Mouse (Mus musculus) lung, embryonic 14.5 days (tissue): Measurements from ENCODE around the gene Ush1c. TPM values are rescaled to one million over a fixed set of nuclear protein-coding genes. Genes with fewer than 3 reads are reported as not detected.

Experiments used
- ATAC-seq: fragments of 200-750 bp; cut with Nextera tagmentation; 2 replicates; pipeline ENCODE4 v1.8.0; 2017; ENCODE audit warnings: mild to moderate bottlenecking, moderate TSS enrichment, moderate library complexity; ENCODE audit not compliant: insufficient read depth
- DNase-seq: peaks from one replicate; pipeline ENCODE4 v3.0.0-alpha.2; 2015
- H3K27ac ChIP-seq: fragments of 300-500 bp; sonication (generic); 2 replicates; pipeline ENCODE4 v1.5.1; 2014; ENCODE audit warnings: low read depth, mild to moderate bottlenecking, moderate library complexity
- H3K27me3 ChIP-seq: fragments of 300-500 bp; sonication (generic); 2 replicates; pipeline ENCODE4 v1.6.1; 2014; ENCODE audit warnings: low read length, control low read depth; ENCODE audit not compliant: insufficient read depth
- H3K36me3 ChIP-seq: fragments of 300-500 bp; sonication (generic); 2 replicates; pipeline ENCODE4 v1.6.1; 2014; ENCODE audit warnings: control low read depth; ENCODE audit not compliant: insufficient read depth
- H3K4me1 ChIP-seq: fragments of 300-500 bp; sonication (generic); 2 replicates; pipeline ENCODE4 v1.6.1; 2014; ENCODE audit warnings: antibody characterized with exemption, control low read depth; ENCODE audit not compliant: insufficient read depth
- H3K4me2 ChIP-seq: fragments of 300-500 bp; sonication (generic); 2 replicates; pipeline ENCODE4 v1.6.1; 2014; ENCODE audit warnings: mild to moderate bottlenecking
- H3K4me3 ChIP-seq: fragments of 300-500 bp; sonication (generic); 2 replicates; pipeline ENCODE4 v1.5.1; 2014; ENCODE audit warnings: low read depth, low read length
- H3K9ac ChIP-seq: fragments of 300-500 bp; sonication (generic); 2 replicates; pipeline ENCODE4 v1.6.1; 2014
- H3K9me3 ChIP-seq: fragments of 300-500 bp; sonication (generic); 2 replicates; pipeline ENCODE4 v1.6.1; 2016; ENCODE audit warnings: low read depth, low read length, control low read depth
- CTCF ChIP-seq: IDR thresholded peaks from 2 replicates; pipeline ENCODE4 v1.5.1; 2016; ENCODE audit warnings: antibody characterized with exemption, low read depth
- WGBS: fragments of 180-500 bp; shearing (Covaris S2); extraction: QIAGEN DNeasy Blood & Tissue Kit; methylation state at CpG from one replicate; pipeline ENCODE4 v1.1.7; 2014; 5-methylcytosine and 5-hydroxymethylcytosine counted together
- polyA plus RNA-seq: library from polyadenylated mRNA; unstranded; fragments of >200 nt; fragmentation: Nextera tagmentation; extraction: Ambion mirVana; gene quantifications from 2 replicates; pipeline ENCODE4 v1.2.1, GENCODE M21; 2014

Gene Ush1c
- polyA plus RNA-seq, 1 experiment from 2014 or later = 0.22 TPM

DNA sequence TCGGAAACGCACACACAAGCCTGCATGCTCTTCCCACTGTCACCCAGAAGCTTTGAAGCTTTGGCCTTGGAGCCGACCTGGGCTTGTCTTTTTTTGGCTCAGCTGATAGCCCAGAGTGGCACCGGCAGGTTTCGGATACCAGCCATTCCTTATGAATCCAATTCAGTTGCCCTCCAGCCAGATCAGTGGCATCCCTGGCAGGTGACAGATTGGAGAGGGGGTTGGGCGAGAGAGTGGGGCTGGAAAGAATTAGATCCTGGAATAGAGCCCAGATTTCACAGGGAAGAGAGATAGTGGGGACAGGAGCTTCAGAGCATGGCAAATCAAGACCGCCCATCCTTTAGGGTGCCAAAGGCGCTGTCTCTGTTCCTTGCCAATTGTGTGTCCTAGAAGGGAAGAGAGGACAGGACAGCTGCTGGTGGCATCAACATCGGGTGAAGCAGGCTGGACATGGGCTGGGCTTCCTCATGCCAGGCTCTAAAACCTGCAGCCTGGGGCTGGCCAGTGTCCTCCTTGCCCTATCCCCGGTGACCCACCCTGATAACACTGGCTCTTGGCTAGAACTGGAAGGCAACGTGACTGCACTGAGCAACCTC is 76.1 kb downstream of the Ush1c start:
- 61% methylated on average over 11 of the region's 11 CpGs for WGBS
- no peaks in the 10 kb centered on the region for H3K4me1 ChIP-seq
- H3K9me3 ChIP-seq = no peaks in the 10 kb centered on the region
- no peak overlapping the region for H3K4me2 ChIP-seq
- no peak for ATAC-seq
- H3K27me3 ChIP-seq = no peaks in the 10 kb centered on the region
- no peak for DNase-seq
- no peak overlapping the region for H3K9ac ChIP-seq
- H3K27ac ChIP-seq = no peak overlapping the region
- TF ChIP-seq CTCF = no peak
- no peak overlapping the region for H3K4me3 ChIP-seq
- no peaks in the 10 kb centered on the region for H3K36me3 ChIP-seq

DNA sequence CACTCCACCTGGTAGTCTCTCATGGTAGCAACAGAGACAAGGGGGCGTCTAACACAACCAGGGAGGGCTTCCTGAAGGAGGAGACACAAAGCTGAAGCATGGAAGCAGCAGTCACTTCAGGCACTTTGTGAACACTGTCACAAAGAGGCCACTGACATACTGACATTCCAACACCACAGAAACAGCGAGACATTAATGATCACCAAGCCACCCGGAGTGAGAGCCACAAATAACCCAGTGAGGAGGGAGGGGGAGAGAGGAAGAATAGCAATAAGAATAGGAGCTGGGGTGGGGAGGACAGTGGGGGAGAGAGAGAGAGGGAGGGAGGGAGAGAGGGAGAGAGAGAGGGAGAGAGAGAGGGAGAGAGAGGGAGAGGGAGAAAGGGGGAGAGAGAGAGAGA is 76.7 kb downstream of the Ush1c start:
- H3K9me3 ChIP-seq = no peaks in the 10 kb centered on the region
- no peak overlapping the region for H3K9ac ChIP-seq
- ATAC-seq (no peak), DNase-seq (no peak)
- no peak for TF ChIP-seq CTCF
- H3K27ac ChIP-seq = no peak overlapping the region
- H3K36me3 ChIP-seq = no peaks in the 10 kb centered on the region
- WGBS = 43% methylated on average over 3 of the region's 3 CpGs
- H3K27me3 ChIP-seq = no peaks in the 10 kb centered on the region
- no peaks in the 10 kb centered on the region for H3K4me1 ChIP-seq
- no peak overlapping the region for H3K4me3 ChIP-seq
- H3K4me2 ChIP-seq = no peak overlapping the region

- H3K9me3 ChIP-seq = no peaks in the 10 kb centered on the region
- no peak for TF ChIP-seq CTCF
- no peaks in the 10 kb centered on the region for H3K4me1 ChIP-seq
- whole genome bisulfite sequencing = 61% methylated on average over 7 of the region's 7 CpGs
- ATAC-seq (no peak), DNase-seq (no peak)
- H3K27ac ChIP-seq = no peak overlapping the region
- no peaks in the 10 kb centered on the region for H3K36me3 ChIP-seq
- no peak overlapping the region for H3K9ac ChIP-seq
- H3K4me2 ChIP-seq = no peak overlapping the region
- no peak overlapping the region for H3K4me3 ChIP-seq
- H3K27me3 ChIP-seq = 0 out of 2 replicates have a peak, but pooled peaks cover 4% of the 10 kb centered on the region
Measured at GRCm38 (mm10) chr7:46157746-46158145, 80.6 kb downstream of the Ush1c start.

- TF ChIP-seq CTCF = no peak
- Histone ChIP-seq H3K4me3 (no peak overlapping the region), H3K9ac (no peak overlapping the region), H3K9me3 (no peaks in the 10 kb centered on the region), H3K4me1 (no peaks in the 10 kb centered on the region), H3K27me3 (0 out of 2 replicates have a peak, but pooled peaks cover 4% of the 10 kb centered on the region), H3K36me3 (no peaks in the 10 kb centered on the region), H3K27ac (no peak overlapping the region), H3K4me2 (no peak overlapping the region)
- DNase-seq (no peak), ATAC-seq (no peak)
- 70% methylated on average over 18 of the region's 18 CpGs for WGBS
Measured at GRCm38 (mm10) chr7:46154498-46155488, 83.5 kb downstream of the Ush1c start.

GRCm38 (mm10) chr7:46152819-46153351 is 85.4 kb downstream of the Ush1c start:
- H3K27me3 ChIP-seq = 0 out of 2 replicates have a peak, but pooled peaks cover 4% of the 10 kb centered on the region
- no peak for DNase-seq
- no peak overlapping the region for H3K4me3 ChIP-seq
- TF ChIP-seq CTCF = no peak
- ATAC-seq = no peak
- H3K9me3 ChIP-seq = no peaks in the 10 kb centered on the region
- no peak overlapping the region for H3K4me2 ChIP-seq
- H3K4me1 ChIP-seq = no peaks in the 10 kb centered on the region
- 68% methylated on average over 9 of the region's 9 CpGs for WGBS
- H3K36me3 ChIP-seq = no peaks in the 10 kb centered on the region
- no peak overlapping the region for H3K9ac ChIP-seq
- no peak overlapping the region for H3K27ac ChIP-seq

- no peaks in the 10 kb centered on the region for H3K9me3 ChIP-seq
- no peak overlapping the region for H3K9ac ChIP-seq
- no peak overlapping the region for H3K27ac ChIP-seq
- H3K36me3 ChIP-seq = no peaks in the 10 kb centered on the region
- no peak for TF ChIP-seq CTCF
- H3K4me1 ChIP-seq = no peaks in the 10 kb centered on the region
- no peak overlapping the region for H3K4me3 ChIP-seq
- no peak overlapping the region for H3K4me2 ChIP-seq
- 74% methylated on average over 7 of the region's 7 CpGs for WGBS
- no peak for DNase-seq
- H3K27me3 ChIP-seq = no peaks in the 10 kb centered on the region
- ATAC-seq = no peak
Measured at GRCm38 (mm10) chr7:46147417-46147816, 90.9 kb downstream of the Ush1c start.
